Mouse (Mus musculus): ENCODE results near the gene Naaladl1.
A peak's percentile ranks its signal among the peaks of the same experiment; 100 is the strongest.

Naaladl1 gene

DNA sequence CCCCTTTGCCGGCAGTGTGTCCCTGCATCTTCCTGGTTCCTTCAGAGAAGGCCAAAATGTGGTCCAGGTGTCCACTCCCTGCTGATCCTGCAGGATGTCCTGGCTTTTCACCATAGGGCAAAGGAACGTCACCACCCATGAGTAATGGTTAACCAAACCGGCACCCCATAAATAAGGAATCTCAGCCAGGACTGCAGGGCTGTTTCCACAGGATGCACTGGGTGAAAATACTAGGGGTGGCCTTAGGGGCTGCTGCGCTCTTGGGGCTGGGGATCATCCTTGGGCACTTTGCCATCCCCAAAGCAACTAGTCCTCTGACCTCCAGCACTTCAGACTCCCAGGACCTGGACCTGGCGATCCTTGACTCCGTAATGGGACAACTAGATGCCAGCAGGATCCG, at the start of gene Naaladl1:
TSS of gene Naaladl1 (plus strand) at position 197 of the 400 bp plus-strand sequence.
- no peak for DNase-seq (ENCODE audit: low spot score)

DNA sequence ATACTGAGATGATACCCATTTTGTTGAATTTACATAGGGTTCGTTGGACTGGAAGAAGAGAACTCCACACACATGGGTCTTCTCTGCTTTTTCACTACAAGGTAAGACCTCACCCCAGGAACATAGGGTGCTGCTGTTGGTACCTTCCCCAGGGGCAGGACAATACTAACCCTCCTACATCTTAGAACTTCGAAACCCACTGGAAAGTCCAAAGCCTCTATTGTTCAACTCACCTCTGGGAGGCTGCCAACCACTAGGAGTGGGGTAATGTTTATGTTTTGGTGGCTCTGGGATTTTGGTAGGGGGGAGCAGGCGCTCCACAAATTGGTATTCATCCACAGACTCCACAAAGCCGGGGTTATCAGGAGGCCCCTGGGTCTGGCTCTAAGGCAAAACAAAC, 48.9 kb upstream of the Naaladl1 start:
- no peak for DNase-seq (ENCODE audit: low spot score)

DNA sequence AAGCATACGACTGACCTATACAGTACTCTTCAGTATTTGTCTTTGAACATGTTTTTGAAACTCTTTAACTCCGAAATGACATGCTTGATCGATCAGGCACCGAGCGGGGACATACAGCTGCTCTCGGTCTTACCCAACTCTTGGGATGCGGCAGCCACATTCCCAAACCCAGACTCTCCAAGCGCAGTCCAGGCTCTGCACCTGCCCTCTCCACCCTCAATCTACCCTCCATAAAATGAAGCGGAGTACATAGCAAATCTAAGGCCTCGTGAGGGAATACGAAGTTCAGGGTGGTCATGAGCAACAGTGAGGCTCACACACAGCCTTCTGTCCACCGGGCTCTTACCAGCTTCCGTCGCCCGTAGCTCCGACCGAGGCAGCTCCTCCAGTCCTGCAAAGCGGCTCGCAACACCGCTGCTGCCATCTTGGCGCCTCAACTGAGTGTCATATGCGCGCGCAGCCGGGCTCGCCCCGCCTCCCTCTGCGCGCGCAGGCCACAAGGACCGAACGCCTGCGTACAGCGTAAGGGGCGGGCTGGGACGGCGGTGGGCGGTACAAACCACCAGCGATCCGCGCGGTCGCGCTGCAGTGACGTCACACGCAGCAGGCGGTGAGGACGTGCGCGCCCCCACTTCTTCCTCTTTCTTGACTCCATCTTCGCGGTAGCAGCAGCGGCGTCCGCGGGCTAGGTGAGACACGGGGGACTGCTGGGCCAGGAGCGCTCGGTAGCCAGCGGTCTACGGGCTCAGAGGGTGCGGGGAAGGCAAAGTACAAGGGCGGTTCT, 48.1 kb upstream of the Naaladl1 start, which contains the start of the genes Mrpl49 and Fau:
TSS of gene Mrpl49 (minus strand) at position 473 of the 784 bp plus-strand sequence.
TSS of gene Fau (plus strand) at position 532 of the 784 bp plus-strand sequence.
- peak; percentile 100 for DNase-seq (ENCODE audit: low spot score)

DNA sequence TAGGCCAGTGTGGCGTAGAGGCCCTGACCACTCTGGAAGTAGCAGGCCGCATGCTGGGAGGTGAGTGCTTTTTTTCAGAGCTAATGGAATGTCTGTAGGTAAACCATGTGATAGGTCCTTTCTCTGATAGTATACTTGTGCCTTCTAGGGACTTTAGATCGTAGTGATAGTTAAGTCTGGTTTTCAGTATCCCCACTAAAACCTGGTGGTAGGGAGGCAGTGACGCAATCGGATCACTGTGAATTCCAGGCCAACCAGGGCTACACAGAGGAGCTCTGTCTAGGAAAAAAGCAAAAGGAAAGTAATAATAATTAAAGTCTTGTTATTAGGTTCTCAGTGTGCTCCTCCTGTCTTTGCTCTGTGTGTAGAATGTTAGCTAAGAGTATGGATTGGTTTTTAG, 47.1 kb upstream of the Naaladl1 start:
- DNase-seq (ENCODE audit: low spot score) = no peak

DNA sequence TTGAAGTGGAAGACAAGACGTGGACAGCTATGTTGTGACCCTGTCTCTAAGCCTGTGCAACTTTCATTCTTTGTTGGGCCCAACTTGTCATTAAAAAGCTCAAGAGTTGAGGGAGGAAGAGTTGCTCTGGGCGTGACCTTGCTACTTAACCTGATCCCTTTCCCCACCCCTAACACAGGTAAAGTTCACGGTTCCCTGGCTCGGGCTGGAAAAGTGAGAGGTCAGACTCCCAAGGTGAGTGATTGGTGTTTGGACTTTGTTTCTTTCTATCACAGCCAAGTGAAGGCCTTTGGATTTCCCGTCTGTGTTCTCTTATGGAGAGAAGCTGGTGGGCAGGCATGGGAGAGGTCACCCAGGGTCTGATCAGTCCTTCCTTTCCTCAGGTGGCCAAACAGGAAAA, 46.6 kb upstream of the Naaladl1 start:
- no peak for DNase-seq (ENCODE audit: low spot score)

DNA sequence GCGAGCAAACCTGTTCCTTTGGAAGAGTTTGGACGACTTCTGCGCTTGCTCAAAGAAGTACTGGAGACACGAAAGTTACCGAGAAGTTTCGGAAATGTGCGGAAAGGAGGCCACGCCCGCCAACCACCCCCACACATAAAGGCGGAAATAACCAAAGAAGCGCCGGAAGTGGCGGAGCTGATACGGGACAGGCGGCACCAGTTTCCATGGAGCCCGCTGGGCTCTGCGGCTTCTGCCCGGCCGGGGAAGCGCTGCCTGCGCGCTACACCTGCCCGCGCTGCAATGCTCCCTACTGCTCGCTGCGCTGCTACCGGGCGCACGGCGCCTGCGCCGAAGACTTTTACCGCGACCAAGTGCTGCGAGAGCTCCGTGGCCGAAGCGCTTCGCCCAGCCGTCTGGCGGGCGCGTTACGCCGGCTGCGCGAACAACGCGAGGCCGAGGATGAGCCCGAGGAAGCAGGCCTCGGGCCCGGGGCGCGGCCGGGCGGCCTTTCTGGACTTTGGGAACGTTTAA, 44.5 kb upstream of the Naaladl1 start, which contains the start of gene Znhit2:
TSS of gene Znhit2 (plus strand) at position 172 of the 513 bp plus-strand sequence.
- peak; percentile 94 for DNase-seq (ENCODE audit: low spot score)

DNA sequence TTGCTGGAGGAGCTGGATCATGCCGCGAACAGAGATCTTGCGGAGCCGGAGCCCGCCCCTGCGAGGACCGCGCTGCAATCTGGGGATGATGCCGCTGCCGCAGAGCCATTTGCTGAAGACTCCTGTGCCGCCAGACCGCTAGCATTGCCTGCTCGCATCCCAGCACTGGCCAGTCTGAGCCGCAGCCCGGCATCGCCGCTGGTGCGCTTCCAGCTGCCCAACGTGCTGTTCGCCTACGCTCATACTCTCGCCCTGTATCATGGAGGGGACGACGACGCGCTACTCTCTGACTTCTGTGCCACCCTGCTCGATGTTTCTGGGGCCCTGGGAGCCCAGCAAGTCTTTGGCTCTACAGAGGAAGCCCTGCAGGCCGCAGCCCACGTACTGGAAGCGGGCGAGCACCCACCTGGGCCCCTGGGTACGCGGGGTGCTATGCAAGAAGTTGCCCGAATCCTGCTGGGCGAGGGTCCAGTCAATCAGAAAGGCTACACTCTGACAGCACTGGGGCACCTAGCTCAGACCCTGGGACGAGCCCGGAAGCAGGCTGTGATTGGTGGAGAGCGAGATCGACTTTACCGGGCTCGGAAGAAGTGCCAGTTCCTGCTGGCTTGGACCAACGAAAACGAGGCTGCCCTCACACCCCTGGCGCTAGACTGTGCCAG, 43.8 kb upstream of the Naaladl1 start:
- no peak for DNase-seq (ENCODE audit: low spot score)

DNA sequence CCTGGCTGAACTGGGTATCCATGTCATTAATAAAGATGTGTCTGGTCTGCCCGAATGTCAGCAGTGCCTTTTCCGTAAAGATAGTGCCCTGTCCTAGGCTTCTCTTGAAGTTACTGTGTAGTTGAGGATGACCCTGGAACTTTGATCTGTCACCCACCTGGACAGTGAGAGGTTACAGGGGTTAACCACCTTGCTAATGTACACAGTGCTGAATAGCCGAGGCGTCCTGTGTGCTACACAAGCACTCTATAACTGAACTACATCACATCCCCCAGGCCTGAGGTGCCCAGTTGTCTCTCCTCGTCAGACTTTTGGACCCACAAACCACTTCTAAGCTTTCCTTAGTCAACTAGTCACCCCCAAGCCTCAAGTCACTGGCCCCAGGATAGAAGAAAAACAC, 43.2 kb upstream of the Naaladl1 start:
- DNase-seq (ENCODE audit: low spot score) = no peak

DNA sequence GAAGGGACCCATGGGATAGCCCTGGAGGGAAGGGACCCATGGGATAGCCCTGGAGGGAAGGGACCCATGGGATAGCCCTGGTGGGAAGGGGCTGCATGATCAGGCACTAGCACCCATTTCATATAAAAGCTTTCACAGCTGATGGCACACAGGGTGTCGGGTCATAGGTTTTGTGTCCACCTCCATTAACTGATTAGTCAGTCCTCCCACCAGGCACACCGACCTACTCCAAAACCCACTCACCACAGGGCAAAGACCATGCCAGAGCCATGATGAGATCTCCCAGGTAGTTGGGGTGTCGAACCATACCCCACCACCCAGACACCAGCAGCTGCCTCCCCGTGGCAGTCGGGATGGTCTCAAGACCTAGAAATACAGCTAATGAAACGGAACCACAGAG, 42.5 kb upstream of the Naaladl1 start:
- DNase-seq (ENCODE audit: low spot score) = no peak

DNA sequence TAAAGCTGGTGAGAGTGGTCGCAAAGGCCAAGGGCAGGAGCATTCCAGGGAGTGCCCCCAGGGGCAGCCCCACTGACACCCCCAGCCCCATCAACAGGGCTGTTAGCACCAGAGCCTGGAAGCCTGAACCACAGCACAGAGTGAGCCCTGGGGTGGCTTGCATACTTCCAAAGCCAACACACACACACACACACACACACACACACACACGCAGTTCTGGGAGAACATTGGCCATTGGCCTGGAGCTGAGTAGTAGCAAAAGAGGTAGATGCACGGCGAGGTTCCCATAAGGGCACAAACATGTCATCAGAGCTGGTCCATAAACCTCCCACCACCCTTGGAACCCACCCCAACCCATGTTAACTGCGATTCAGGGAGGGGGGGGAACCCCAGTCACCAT, 39.0 kb upstream of the Naaladl1 start:
- no peak for DNase-seq (ENCODE audit: low spot score)

DNA sequence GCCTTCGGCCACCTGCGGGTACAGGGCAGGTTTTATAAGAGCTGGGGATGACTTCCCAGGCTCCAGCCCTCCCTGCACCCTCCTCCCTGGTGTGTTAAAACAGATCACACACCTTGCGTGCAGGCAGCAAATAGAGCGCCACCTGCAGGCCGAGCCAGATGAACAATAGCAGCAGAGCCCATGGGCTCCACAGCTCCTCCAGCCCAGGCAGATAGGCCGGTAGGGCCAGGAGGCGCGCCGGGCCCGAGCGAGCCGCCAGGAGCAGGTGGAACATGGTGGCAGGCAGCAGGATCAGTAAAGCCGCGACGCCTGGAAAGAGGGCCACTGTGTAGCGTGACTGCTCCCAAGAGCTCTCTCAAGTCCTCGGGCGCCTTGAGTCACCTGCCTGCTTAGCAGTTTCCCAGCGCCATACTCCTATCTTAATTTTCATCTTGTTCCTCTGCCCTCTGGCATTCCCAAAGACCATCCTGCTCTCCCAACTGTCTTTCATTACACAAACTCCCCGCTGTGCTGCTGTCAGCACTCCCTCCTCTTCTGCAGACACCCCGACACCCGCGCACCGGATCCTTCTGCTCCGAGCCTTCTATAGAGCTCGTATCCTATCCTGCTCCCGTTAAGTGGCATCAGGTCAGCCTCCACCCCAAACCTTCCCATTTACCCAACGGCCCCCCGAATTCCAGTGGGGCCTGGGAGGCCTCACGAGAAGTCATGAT, 38.4 kb upstream of the Naaladl1 start:
- peak; percentile 90 for DNase-seq (ENCODE audit: low spot score)

DNA sequence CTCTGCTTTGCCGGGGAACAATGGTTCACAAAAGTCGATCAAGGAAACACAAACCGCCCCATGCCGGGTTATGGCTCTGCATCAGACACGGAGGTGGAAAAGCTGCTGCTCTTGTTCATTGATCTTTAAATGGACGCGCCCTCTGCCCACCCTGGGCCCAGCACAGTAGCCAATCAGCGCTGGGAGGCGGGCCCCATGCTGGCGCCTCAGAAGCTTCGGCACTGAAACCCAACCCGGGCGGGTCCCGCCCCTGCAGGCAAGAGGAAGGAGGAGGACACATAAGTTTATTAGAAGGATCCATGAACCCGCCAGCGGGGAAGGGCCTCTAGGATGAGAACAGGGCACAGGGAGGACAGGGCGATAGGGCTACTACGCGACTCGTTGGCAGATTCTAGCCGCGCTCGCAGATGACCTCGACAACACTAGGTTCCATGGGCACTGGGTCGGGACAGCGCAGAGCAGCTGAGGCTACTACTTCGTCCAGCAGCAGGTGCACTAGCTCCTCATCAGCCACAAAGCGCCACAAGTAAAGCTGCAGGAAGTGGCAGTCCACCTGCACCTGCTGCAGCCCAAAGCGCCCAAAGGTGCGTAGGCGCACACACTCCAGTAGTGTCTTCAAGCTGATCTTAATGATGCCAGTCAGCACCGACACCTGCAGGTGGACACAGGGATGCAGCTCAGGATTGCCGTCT, 37.7 kb upstream of the Naaladl1 start, which contains the start of gene Tm7sf2:
TSS of gene Tm7sf2 (minus strand) at position 650 of the 692 bp plus-strand sequence.
- DNase-seq (ENCODE audit: low spot score) = peak; percentile 89

DNA sequence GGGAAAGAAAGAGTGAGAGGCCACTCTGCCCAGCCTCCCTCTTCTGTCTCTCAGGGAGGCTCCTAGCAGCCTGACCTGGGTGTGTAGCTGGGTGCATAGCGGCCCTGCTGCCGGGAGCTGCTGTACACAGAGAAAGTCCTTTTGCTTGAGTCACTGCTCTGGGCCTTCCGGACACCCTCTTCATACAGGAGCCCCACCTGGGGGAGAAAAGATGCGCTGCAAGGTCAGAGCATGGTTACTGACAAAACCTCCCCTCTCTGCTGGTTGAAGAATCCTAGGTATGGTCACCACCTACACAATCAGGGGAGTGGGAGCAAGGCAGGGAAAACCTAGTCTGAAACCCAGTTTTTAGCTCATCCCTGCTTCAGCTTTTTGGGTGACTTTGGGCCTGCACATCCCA, 36.6 kb upstream of the Naaladl1 start:
- DNase-seq (ENCODE audit: low spot score) = no peak

DNA sequence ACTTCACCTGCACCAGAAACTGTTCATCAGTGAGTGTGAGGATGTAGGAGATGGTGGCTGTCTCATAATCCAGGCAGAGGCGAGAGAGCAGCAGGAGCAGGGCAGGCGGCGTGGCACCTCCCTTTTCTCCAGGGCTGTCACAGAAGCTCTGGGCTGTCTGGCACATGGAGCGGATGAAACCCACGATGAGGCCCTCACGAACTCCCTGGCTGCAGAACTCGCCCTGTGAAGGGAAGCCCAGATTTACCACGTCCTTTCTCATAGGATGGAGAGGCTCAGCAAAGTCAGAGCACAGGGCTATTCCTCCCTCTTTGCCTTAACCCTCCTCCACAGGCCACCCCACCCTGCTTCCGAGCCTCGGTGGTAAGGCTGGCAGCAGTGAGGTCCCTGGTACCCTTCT, 35.7 kb upstream of the Naaladl1 start:
- no peak for DNase-seq (ENCODE audit: low spot score)

DNA sequence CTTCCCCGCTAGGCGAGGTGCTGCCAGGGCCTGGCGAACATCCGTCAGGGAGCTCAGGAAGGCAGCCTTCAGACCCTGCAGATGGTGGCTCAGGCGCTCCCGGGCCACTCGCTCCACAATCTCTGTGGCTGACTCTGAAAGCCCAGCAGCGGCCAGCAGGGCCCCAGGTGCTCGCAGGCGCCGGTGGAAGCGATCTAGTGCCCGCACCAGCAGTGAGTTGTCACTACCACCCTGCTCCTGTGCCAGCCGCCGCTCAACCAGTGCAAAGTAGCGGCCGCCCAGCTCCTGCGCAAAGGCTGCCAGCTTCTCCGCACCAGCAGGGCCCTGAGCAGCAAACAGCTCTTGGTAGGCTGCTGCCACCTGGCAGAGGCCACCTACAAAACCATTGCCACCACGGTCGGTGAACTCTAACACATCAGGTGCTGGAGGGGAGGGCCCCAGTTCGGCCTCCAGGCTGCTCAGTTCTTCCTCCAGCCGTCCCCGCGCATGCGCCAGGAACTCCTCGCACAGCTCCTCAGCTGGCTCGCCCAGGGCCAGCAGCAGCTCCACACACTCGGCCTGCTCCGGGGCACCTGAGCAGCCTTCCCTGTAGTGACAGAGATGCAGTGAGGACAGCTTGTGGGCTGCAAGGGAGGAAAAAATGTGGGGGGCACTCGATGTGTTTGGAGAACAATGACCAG, 34.9 kb upstream of the Naaladl1 start:
- DNase-seq (ENCODE audit: low spot score) = no peak

DNA sequence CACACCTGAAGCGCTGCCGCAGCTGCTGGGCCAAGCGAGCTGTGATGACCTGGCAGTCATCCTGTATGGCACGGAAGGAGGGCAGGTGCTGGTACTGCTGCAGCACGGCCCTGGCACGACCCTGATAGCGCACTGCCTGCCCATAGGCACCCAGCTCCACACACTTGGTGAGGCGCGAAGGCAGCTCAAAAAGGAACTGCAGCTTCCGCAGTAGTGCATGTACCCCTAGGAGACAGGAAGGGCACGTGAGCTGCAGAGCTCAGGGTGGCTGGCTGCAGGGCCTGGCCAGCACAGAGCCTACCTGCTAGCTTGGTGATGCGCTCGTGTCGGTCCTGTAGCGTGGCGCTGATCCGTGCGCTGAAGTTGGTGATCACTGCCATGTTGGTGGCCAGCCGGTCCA, 34.3 kb upstream of the Naaladl1 start:
- no peak for DNase-seq (ENCODE audit: low spot score)

DNA sequence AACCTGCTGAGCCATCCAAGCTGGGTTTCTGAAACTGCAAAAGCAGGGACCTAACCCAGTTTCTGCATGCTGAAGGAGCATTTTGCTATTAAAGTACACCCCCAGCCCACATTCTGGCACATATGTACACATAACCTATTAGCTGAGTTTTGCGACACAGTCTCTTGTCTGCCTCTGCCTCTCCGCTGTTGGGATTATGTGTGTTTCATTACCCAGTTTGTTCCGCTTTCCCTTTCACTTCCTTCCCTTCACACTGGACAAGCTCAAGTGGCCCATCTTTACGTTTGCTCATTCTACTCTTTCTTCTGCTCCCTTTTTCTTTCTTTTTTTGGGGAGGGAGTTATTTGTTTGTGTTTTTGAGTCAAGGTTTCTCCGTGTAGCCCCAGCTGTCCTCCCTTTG, 31.7 kb upstream of the Naaladl1 start:
- no peak for DNase-seq (ENCODE audit: low spot score)

DNA sequence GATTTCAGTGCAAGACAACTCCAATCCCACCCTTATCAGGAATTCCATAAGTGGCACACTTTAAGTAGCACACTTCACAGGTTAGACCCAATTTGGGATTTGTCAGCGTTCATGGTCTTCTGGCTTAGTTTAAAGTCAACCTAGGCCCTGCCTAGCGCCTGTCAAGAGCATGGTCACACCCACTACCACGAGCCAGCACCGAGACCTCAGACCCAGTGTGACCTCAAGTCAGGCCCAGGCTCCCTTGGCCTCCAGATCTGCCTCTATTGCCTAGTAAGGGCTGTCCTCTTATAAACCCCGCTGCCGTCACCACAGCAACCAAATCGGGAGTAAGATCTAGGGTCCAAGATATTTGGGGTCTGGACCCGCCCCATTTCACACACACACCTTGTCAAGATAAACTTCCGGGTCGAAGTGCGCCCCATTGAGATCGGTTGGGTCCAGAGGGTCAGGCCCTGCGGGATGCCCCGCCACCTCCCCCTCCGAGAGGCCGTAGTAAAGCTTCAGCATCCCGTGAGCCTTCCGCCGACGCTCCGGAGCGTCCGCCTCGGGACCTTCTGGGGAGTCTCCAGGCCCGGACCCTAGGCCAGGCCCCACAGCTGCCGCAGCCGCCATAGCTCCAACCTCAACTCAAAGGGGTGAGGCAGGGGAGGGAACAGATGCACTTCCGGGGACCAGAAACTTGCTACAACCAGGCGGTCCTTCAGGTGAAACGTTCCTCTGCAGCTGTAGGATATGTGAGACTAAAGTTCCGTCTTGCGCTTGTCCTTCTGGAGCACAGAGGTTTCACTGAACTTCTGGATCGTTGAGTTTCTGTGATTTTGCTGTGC, 28.8 kb upstream of the Naaladl1 start, which contains the start of gene Vps51:
TSS of gene Vps51 (minus strand) at position 668 of the 830 bp plus-strand sequence.
- peak; percentile 84 for DNase-seq (ENCODE audit: low spot score)

DNA sequence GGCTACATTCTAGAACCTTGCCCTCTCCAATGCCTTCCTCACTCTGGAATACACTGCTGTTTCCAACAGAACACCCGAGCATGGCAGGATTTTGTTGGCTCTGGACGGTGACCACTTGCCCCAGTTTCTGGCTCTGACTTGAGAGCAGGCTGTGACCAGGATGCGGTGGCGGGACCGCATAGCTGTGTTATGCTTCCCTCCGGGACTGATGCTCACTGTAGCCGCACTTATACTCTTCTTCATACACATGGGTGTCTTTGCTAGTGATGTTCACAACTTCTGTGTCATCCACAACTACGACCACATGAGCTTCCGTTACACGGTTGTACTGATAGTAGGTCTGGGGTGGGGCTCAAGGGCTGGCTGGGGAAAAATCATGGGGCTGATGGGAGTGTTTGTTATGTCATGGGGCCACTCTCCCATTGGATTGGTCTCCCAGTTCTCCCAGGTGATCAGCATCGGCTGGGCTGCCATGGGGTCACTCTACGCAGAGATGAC, 25.6 kb upstream of the Naaladl1 start, which contains the start of gene Tmem262:
TSS of gene Tmem262 (plus strand) at position 51 of the 498 bp plus-strand sequence.
- DNase-seq (ENCODE audit: low spot score) = no peak

DNA sequence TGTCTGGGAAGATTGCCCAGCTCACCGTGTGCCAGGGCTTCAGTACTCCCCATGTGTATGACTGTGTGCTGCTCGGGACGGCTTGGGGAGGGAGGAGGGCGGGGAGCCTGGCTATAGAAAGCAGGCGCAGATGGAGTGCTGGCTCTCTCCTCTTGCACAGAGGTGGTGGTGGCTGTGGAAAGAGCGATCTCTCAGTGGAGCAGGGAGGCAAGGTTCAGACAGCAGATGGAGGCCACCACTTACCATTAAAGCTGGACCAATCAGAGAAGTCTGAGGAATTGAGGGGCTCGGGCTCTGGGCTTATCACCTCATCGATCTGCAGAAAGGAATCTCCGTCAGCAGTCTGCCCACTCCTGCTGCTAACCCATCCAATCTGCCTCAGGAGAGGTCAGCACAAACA, 23.4 kb upstream of the Naaladl1 start, which contains the start of gene Gm28374:
TSS of gene Gm28374 (minus strand) at position 101 of the 400 bp plus-strand sequence.
- no peak for DNase-seq (ENCODE audit: low spot score)
